Mouse (Mus musculus) skeletal muscle tissue, adult 2 months (tissue): ENCODE data around the gene Aco2.

Source experiments
- DNase-seq: peaks from one replicate; pipeline ENCODE4 v3.0.0-alpha.2; 2012; ENCODE audit warnings: low read depth, low spot score

Gene Aco2

DNA sequence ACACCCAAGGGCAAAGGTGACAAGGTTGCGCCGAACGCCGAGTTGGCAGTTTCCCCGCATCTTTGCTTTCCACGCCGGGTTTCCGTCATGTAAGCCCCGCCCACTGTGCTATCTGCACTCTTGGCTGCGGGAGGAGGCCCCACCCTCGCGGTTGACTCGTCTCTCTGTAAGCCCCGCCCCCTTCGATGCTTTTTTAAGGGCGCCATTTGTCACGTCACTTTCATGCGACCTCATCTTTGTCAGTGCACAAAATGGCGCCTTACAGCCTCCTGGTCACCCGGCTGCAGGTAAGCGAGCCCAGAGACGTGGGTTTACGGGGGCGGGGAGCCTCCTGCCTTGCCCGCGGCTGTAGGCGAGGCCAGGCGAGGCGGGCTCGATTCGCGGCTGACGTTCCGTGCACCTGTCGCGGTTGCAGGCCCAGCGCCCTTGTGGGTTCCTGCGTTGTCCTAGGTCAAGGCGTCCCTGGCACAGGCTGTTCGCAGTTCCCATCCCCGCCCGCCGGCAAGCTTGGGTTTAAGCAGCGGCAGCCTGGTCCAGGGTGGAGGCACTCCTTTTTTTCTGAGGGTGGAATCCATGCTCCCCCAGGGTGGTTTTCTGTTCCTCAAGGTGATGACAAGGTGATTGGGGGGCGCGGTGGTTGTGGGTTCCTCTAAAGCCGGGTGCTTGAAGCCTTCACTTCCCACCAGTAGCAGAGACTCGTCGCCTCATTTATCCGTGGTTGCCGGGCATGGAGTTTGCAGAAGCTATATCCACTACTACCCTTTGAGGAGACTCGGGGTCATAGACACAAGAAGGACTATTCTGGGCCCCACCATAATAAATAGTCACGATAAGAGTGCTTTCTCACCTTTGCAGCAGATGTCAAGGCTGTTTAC, at the start of gene Aco2:
Gene Aco2, plus strand, starts transcription at position 48 of the 875 bp plus-strand sequence.
- peak; percentile 100 for DNase-seq

GRCm38 (mm10) chr15:81822631-81823030, 49.5 kb upstream of the Aco2 start:
- no peak for DNase-seq

GRCm38 (mm10) chr15:81824832-81825231, 47.3 kb upstream of the Aco2 start:
- no peak for DNase-seq

DNA sequence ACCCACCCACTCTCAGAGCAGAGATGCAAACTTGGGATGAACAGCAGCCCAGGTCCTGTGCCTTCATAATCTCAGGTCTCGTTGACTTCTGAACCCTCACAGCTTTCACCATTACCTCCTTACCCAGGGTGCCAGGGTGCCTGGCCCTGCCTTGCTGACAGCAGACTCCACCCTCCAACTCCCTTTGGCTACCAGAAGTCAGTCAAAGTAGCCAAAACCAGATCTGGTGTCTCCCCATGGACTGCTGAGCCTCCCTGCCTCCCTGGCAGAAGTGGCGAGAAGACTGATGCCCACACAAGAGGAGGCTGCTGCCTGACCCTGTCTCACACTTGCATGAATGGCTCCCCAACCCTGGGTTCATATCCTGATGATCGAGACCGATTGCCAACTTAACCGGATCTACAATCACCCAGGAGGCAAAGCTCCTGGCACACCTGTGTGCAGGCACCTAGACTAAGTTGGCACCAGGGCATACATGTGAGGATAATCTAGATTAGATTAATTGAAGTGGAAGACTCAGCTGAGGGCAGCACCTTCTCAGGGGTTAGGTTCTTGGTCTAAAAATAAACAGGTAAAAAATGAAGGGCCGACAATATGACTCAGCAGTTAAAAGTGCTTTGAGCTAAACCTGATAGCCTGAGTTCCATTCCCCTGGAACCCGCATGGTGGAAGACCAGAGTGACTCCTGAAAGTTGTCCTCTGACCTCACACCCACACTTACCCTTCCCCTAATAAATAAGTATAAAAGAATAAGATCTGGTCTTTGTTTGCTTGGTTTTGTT, 43.5 kb upstream of the Aco2 start:
- peak; percentile 72 for DNase-seq

- DNase-seq: no peak
These were observed 42.9 kb upstream of the Aco2 start for GRCm38 (mm10) chr15:81829208-81829580.

- DNase-seq: no peak
These were observed 41.6 kb upstream of the Aco2 start for GRCm38 (mm10) chr15:81830530-81830929.

DNA sequence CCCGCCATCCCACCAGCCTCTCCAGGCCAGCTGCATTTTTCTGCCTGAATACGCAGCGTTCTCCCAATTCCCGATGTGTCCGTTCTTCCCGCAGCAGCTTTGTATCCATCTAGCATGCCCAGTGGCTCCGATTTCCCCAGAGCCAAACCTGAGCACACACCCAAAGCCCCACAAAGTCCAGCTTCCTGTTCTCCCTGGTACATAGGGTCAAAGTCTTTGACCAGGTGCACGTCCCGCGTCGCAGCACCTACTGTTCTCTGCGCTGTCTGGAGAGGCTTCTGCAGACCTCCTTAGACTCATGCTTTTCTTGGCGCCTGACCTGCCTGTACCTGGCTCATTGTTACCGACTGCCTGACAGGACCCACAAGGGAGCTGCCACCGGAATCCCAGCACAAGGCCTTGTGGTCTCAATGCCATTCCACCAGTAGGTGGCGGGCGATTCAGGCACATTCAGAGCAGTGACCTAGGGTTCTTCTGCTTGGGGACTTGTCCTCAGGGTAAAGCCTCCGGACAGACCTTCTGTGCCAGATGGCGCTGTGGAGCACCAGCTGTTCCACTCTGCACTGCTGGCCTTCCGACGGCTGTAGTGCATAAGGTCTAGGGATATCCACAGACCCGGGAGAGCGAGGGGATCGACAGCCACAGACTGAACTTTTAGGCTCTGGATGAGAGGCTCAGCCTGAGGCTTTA, 40.8 kb upstream of the Aco2 start:
- peak; percentile 97 for DNase-seq

GRCm38 (mm10) chr15:81832219-81832618, 39.9 kb upstream of the Aco2 start:
- DNase-seq: no peak

GRCm38 (mm10) chr15:81833481-81833880, 38.6 kb upstream of the Aco2 start:
- DNase-seq: no peak

DNA sequence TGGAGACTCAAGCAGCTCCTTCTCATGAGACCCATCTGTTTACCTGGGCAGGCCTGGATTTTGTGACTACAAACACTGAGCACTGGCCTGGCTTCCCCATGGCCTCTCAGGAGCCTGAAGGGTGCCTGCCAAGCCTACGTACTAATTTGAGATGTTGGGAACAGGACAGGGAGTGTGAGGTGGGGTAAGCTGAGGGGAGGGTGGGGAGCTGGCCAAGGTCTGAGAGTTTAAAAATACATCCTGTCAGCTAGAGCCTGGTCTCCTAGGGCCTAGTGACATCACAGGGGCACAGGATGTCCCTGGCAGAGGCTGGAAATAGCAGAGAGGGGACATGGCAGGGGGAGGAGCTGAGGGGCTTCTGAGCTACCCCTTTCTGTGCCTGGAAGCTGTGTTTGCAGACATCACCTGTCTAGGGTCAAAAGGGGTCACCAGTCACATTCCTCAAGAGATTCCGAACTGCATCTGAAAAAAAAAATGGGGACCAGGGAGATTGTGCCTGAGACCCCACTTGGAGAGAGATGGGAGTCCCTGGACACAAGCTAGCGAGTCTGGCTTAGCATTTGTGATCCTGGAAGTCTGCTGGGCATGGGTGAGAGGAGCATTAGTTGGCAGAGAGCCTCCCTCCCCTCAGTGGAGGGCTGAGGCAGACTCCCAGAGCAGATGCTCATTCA, 37.8 kb upstream of the Aco2 start:
- peak; percentile 97 for DNase-seq

GRCm38 (mm10) chr15:81835007-81835880, 36.9 kb upstream of the Aco2 start:
- DNase-seq: peak; percentile 78

DNA sequence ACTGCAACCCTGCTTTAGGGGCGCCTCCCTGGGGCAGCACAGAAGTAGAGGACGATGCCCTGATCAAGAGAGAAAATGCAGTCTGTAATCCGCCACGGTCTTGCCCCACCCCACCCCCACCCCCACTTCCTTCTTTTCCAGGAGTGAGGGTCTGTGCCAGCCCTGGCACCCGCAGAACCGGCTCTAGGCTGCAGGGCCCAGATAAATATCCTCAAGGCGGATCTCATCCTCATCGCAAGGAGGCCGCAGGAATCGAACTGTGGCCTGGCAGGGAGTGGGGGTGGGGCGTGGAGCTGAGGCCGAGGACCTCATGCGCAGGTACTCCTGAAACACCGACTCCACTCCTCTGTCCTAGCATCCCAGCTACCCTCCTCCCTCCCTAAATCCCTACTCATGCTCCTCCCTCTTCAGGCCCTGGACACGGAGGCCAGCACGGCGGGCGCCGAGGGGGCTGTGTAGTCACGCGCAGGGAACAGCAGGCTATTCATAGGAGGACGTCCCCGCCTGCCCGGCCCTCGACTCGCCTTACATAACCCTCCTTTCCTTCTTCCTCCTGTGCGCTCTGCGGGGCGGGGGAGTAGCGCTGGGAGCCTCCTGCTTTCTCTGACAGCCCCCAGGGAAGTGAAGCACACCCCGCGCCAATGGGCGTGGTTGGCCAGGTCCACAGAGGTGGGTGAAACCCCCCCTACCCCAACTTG, 35.8 kb upstream of the Aco2 start:
- peak; percentile 98 for DNase-seq

DNA sequence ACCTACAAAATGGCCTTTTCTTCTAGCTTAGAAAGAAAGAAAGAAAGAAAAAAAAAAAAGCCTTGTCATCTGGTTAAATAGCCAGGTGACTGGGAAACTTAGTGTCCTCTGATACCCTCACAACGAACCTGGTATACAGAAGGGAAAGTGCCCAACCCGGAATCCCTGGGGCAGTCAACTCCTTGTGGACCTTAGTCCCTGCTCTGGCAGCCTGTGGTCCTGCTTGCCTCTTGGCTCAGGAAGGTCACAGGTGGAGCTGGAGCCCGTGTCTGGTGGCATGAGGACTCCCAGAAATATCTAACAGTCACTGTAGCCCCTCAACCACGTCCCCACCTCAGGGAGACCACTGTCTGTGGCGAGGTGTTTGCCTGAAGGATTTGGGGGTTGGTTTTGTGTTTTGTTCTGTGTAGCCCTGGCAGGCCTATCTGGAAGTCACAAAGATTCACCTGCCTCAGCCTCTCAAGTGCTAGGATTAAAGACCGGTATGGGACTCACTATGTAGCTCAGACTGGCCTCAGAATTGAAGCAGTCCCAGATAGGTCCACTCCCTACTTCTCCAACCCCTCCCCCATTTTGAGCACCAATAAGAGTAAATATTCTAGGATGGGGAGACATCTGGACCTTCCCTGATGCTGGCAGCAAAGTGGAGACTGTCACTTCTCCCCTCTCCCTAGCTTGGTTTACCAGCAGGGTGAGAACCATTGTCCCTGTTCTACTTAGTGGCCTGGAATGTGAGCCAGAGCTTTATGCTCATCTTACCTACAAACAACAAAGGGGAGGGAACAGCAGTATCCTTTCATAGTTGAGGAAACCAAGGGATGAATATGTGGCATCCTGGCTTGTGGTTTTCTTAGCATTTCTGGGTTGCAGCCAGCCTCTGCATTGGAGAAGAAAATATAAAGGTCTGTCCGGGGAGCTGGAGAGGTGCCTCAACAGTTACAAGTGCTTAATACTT, 34.9 kb upstream of the Aco2 start:
- DNase-seq: no peak

DNA sequence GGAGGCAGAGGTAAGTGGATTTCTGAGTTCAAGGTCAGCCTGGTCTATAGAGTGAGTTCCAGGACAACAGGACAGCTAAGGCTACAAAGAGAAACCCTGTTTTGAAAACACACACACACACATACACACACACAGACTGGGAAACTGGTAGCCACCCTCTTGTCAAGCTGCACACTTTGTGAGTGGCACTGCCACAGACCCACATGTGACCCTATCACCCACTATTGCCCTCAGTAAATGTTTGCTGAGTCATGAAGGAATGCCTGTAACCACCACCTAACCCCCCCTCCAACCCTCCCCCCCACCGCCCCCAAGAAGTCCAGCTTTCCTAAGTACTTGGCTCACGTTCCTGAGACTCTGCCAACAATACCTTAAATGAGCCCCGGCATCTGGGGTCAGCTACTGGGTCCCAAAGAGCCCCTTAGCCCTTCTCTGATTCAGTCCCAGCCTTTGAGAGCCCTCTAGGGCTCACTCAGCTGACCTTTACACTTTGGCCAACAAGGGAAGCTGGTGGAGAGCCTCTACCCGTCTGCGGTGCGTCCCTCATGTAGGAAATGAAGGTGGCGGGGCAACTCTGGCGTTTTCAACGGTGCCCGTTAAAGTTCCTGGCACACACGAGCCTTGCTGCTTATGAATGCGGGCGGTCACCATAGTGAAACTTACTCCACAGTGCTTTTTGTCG, 33.4 kb upstream of the Aco2 start:
- DNase-seq: peak; percentile 73

DNA sequence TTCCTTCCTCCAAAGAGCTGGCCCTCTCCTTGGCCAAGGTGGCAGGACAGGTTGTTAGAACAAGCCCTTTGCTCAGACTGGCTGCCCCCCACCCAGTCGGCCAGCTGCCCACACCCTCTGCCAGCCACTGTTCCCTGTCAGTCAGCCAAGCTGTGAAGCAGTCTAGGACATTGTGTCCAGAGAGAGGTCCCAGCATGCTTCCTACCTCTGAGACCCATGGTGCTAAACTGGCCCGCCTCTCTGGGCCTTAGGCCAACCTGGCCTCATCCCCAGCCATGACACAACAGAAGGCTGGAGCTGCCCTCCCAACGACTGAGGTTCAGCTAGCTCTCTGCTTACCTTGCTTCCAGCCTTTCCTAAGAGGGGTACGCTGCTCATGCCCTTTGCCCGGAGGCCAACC, 32.5 kb upstream of the Aco2 start:
- DNase-seq: peak; percentile 98

GRCm38 (mm10) chr15:81840306-81840705, 31.8 kb upstream of the Aco2 start:
- no peak for DNase-seq

- DNase-seq: no peak
These were observed 29.8 kb upstream of the Aco2 start for GRCm38 (mm10) chr15:81842275-81842674.

DNA sequence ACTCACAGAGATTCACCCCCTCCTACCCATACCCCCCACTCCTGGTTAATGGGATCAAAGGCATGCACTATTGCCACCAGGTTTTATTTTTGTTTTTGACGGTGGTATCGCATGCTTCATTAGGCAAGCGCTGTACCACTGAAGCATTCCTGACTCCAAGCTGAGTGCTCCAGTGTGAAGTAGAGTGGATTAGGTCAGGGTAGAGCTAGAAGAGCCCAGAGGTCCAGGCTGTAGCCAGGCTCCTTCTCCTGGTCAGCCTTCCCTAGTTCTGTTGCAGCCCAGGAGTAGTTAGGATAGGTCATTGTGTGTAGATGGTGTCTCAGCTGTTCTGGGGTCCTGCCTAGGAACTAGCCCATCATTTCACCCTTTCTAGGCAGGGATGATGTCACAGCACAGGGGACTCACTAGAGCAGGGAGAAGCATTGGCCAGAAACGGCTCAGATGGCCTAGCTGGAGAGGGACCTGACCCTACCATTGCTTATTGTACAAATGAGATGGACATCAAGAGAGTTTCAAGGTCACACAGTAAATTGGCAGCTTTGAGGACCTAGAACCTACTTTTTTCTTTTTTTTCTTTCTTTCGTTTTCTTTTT, 27.0 kb upstream of the Aco2 start:
- no peak for DNase-seq
